Mouse (Mus musculus) gastrocnemius, adult 18-20 months (tissue): Measurements from ENCODE around the gene 6030458C11Rik. TPM values are rescaled to one million over a fixed set of nuclear protein-coding genes. Genes with fewer than 3 reads are reported as not detected.
"Not testable (repeated sequence)": the region's sequence is repeated elsewhere in the genome, so short reads cannot be mapped to it uniquely, and the experiment has no call there.

Source experiments
- DNase-seq: peaks from one replicate; pipeline ENCODE4 v3.0.0; 2021; ENCODE audit warnings: low spot score
- total RNA-seq, 2 experiments: library from RNA; stranded (reverse); gene quantifications; 2 replicates each; pipeline ENCODE4 v1.2.3; 2021

The 6030458C11Rik gene
- total RNA-seq, 2 experiments from 2014 or later: 19.3 to 22.0 TPM

- DNase-seq: no peak
Observed at GRCm38 (mm10) chr15:12822416-12823395, 1.7 kb downstream of the 6030458C11Rik start.

DNA sequence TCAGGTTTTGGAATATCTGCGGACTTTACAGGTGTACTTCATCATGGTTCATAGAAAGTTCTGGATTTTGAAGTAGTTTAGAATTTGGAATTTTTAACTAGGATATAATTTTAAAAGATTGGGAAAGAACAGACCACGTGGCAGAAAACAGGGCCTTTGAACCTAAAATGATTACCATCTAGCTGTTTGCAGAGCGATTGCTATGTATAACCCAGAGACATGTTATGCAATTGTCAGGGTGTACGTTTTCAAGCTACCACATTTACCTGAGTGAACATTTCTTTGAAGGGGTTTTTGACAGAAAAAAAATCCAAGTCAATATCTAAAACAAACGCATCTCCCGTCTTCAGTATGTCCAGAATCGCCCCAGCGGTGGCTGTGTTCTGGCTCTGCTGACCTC, 6.9 kb downstream of the 6030458C11Rik start:
- no peak for DNase-seq

DNA sequence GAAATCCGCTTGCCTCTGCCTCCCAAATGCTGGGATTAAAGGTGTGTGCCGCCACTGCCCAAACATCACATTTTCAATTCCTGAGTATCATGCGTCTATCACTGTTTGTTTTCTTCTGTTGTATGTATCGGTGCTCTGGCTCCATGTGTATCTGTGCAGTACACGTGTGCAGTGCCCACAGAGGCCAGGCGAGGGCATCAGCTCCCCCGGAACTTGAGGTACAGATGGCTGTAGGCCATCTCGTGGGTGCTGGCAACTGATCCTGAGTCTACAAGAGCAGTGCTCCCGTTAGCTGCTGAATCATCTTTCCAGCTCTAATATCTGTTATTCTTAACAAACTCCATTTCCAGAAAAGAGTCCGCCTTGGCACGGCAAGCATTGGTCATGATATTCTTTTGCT, 11.8 kb downstream of the 6030458C11Rik start:
- DNase-seq: no peak

DNA sequence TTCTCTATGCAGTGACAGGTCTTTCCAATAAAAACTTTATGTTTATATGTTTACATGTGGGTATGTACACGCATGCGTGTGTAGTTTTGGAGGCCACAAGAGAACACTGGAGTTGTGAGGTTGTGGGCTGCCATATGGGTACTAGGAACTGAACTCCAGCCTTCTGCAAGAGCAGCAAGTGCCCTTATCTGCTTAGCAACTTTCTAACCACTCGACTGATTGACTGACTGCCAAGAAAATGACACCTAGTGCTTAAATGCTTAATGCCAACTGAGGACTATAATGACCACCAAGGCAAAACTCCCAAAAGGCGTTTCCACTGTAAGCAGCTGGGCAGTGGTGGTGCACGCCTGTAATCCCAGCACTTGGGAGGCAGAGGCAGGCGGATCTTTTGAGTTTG, 15.1 kb downstream of the 6030458C11Rik start:
- no peak for DNase-seq

GRCm38 (mm10) chr15:12807088-12807487, 17.4 kb downstream of the 6030458C11Rik start:
- DNase-seq: no peak

GRCm38 (mm10) chr15:12805071-12805470, 19.4 kb downstream of the 6030458C11Rik start:
- DNase-seq: no peak

DNA sequence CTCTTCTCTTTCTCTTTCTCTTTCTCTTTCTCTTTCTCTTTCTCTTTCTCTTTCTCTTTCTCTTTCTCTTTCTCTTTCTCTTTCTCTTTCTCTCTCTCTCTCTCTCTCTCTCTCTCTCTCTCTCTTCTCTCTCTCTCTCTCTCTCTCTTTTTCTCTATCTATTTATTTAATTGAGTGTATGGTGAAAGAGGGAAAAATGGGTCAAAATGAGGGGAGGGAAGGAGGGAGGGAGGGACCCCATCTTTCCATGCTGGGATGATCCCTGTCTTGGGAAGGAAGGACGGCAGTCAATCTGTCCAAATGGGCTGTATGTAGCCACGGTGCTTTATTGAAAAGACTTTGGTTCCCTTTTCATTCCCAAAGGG, 23.3 kb downstream of the 6030458C11Rik start:
- DNase-seq: not testable (repeated sequence)

- no peak for DNase-seq
Observed at GRCm38 (mm10) chr15:12800405-12801141, 23.9 kb downstream of the 6030458C11Rik start.

- DNase-seq: no peak
Observed at GRCm38 (mm10) chr15:12798043-12798442, 26.4 kb downstream of the 6030458C11Rik start.

DNA sequence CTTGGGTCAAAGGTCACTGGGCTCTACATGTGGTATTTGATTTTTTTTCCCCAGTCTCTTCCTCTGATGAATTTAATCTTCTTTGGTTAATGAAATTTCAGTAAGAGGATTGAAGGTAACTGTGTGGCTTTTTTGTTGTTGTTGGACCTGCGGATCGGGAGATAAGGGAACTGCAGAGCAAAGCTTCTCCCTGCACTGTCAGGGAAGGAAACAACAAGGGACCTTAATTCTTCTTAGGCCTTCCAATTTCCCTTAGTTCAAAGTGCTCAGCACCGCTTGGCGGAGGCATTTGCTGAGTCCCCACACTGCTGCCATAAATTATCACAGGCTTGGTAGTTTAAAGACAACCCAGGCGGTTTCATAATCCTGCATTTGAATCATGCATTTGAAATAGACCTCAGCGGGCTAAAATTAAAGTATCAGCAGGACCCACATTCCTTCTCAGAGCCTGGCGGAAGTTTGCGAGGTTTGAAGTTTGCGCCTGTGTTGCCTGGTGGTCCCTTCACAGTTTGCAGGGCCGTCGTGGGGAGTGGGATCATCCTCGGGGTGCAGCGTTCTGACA, 28.5 kb downstream of the 6030458C11Rik start:
- DNase-seq: peak; percentile 9

GRCm38 (mm10) chr15:12795457-12795894, 29.0 kb downstream of the 6030458C11Rik start:
- peak; percentile 73 for DNase-seq

DNA sequence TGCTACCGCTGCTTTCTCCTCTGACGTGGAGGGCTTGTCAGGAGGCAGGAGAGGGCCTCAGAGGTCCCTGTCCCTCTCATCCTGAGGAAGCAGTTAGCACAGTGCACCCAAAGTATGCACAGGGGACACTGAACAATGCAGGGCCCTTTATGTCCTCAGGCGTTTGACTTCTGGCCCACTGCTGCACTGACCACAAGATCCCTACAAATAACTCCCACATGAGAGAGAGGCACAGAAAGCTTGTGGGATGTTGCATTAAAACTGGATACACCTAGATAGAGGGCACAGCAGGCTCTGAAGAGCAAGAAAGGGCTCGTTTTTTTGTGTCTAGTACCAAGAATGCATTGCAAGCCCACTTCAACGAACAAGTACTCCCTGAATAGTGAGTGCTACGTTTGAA, 30.1 kb downstream of the 6030458C11Rik start:
- DNase-seq: no peak

DNA sequence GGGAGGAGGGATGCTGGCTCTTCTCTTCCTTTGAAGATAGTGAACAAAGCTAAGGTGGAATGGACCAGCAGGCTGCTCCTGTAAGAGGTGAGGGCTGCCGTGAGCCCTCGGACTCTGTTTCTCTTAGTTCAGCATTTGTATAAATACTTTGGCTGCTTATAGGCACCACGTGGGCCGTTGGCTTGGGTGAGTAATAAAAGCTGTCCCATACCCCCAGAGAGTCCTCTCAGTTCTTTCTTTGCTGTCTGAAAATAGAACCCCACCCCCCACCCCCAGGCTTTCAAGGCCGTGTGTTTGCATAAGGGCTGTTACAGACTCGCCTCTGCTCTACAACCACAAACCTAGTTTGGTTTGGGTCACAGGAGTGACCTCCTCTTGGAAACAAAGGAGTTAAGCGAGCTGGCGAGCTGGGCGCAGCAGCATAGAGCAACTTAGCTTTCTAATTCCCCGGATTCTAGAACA, 35.0 kb downstream of the 6030458C11Rik start:
- peak; percentile 7 for DNase-seq

- no peak for DNase-seq
Observed at GRCm38 (mm10) chr15:12788536-12788935, 35.9 kb downstream of the 6030458C11Rik start.

DNA sequence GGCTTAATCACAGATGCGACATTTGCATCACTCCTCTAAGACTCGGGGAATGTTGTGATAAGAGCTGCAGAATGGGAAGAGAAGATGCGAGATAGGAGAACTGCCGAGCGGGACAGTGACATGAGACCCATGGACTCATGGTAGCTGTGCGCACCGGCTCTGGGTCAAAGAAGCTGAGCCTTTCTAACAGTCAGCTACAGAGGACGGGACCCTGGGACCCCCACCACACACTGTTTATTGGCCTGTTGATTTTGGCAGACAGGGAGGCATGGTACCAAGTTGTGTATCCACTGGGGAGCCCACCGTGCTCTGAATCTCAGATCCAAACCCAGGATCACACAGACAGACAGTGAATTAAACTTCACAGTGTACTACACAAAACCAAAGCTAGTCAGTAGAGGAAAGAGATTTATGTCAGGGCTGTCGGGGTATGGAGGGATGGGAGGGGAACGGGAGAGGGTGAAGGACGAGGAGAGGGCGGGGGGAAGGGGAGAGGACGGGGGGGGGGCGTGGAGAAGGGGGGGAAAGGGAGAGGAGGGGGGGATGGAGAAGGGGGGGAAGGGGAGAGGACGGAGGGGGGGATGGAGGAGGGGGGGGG, 42.6 kb downstream of the 6030458C11Rik start:
- DNase-seq: no peak

DNA sequence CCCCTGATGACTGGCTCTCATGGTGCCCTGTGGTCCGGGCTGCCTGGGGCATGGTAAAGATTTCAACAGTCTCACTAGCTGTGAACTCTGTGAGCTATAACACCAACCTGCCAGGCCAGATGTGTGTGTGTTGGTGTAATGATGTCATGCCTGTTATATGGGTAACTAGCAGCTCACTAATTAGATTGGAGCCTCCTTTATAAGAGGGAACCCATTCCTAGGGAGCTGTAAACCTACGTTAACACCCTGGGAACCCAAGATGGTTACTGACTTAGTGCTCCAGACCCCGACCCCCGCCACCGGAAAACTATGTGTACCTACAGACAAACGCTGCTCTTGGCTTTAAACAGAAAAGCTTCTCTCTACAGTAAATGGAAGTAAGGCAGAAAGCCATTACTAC, 43.2 kb downstream of the 6030458C11Rik start:
- no peak for DNase-seq

- DNase-seq: no peak
Observed at GRCm38 (mm10) chr15:12774149-12774753, 50.2 kb downstream of the 6030458C11Rik start.

DNA sequence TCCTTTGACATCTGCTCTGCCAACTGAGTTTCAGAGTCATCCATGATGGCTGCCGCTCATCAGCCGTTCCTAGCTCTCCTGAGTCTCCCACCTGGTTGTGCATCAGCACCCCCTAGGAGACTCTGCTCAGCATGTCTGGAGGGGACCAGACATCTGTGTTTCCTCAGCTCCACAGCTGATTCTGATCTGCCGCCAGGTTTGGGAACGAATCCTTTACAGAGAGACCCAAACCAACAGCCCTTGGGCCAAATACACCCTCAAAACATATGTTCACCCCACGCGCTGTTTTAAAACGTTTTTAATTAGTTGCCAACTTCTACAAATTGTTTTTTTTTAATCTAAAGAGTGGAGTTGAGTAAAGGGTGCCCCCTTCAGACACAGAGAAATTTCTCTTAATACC, 53.5 kb downstream of the 6030458C11Rik start:
- DNase-seq: no peak

GRCm38 (mm10) chr15:12766848-12767247, 57.6 kb downstream of the 6030458C11Rik start:
- DNase-seq: no peak

- peak; percentile 24 for DNase-seq
Observed at GRCm38 (mm10) chr15:12763147-12763546, 61.3 kb downstream of the 6030458C11Rik start.
